Mouse (Mus musculus): ENCODE data around the gene Gng8. TPM values are rescaled to one million over a fixed set of nuclear protein-coding genes. Genes with fewer than 3 reads are reported as not detected.
A peak's percentile ranks its signal among the peaks of the same experiment; 100 is the strongest.

The Gng8 gene
- polyA plus RNA-seq, 2 experiments: 17.8 to 63.3 TPM

DNA sequence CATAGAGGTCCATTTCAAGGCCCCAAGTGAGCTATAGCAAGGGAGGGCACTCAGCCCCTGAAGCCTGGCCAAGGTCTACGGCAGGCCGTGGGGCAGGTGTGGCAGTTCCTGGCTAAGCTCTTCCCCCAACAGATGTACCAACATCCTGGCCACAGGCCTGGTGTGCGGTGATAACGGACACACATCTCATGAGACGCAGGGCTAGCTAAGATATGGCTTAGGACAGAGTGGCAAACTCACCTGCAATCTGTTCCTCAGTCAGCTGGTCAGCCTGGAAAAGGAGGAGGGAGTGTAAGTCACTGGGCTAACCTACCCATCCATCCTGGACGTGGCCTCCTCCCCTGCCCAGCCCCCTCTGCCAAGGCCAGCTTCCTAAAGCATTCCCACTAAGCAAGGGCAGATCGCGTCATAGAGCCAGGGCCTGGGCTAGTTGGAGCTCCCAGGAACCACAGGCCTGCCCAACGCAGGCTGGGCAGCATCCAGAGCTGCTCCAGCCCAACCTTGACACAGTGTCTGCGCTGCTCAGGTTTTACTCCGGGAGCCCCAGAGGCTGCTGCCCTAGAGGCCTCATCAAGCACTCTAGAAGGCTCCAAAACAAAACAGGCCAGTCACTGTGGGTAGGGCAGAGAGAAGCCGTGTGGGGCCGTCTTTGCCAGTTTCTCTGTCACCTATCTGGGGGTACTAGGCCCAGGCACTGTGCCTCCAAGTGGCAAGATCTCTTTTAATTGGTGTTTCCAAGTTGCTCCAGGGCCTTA lies 28.0 kb downstream of the Gng8 start:
- Histone ChIP-seq H3K36me3 (ENCODE audit: control insufficient read depth, insufficient read depth, low read length) (peaks cover 56% of the 10 kb centered on the region), H3K9ac (ENCODE audit: low read depth, low read length, severe bottlenecking) (peak overlapping the region; percentile 38; the same call in 1 of the 2 replicates), H3K27ac (replicated peaks; ENCODE audit: low read depth, low read length) (0 out of 2 replicates have a peak overlapping the region, but pooled peaks have one; percentile 5), H3K4me3 (replicated peaks; ENCODE audit: low read length) (no peak overlapping the region), H3K4me1 (ENCODE audit: control insufficient read depth, insufficient read depth, low read length) (peaks cover 32% of the 10 kb centered on the region), H3K27me3 (ENCODE audit: control insufficient read depth, insufficient read depth, low read length) (no peaks in the 10 kb centered on the region), H3K4me2 (replicated peaks; ENCODE audit: low read depth, low read length, severe bottlenecking) (no peak overlapping the region), H3K9me3 (ENCODE audit: control insufficient read depth, low read length) (no peaks in the 10 kb centered on the region)
- DNase-seq (ENCODE audit: low spot score) (no peak), ATAC-seq (ENCODE audit: low FRiP score, low read depth) (no peak)
- TF ChIP-seq POLR2A (IDR thresholded peaks at IDR 0.05; ENCODE audit: borderline replicate concordance, extremely low read depth, insufficient read depth, insufficient read length): no peak
- 77% methylated on average over 13 of the region's 13 CpGs for whole genome bisulfite sequencing

DNA sequence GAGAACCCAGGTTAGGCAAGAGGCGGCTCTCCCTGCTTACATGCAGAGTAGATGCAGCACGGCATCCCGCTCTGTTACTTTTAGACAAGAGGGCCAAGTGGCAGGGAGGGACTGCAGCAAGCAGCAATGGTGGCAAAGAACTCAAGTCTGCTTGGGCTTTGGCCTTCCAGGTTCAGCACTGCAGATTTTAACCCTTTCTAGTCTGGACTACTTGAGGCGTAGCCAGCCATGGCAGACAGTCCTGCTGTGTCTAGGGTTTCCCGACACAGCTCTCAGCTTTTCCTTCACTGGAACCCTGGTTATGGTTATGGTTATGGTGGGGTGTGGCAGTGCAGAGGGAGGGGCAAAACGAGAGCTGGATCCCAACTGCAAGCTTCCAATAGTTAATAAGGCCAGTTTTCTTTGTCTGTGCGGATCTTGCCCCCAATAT lies 28.6 kb downstream of the Gng8 start:
- Histone ChIP-seq H3K27me3 (ENCODE audit: control insufficient read depth, insufficient read depth, low read length) (no peaks in the 10 kb centered on the region), H3K4me2 (replicated peaks; ENCODE audit: low read depth, low read length, severe bottlenecking) (no peak overlapping the region), H3K36me3 (ENCODE audit: control insufficient read depth, insufficient read depth, low read length) (peaks cover 50% of the 10 kb centered on the region), H3K4me1 (ENCODE audit: control insufficient read depth, insufficient read depth, low read length) (peaks cover 32% of the 10 kb centered on the region), H3K9me3 (ENCODE audit: control insufficient read depth, low read length) (no peaks in the 10 kb centered on the region), H3K27ac (replicated peaks; ENCODE audit: low read depth, low read length) (no peak overlapping the region), H3K9ac (ENCODE audit: low read depth, low read length, severe bottlenecking) (peak overlapping the region; percentile 38; the same call in 1 of the 2 replicates), H3K4me3 (replicated peaks; ENCODE audit: low read length) (no peak overlapping the region)
- WGBS: 80% methylated on average over 7 of the region's 7 CpGs
- DNase-seq (ENCODE audit: low spot score) (no peak), ATAC-seq (ENCODE audit: low FRiP score, low read depth) (no peak)
- TF ChIP-seq POLR2A (IDR thresholded peaks at IDR 0.05; ENCODE audit: borderline replicate concordance, extremely low read depth, insufficient read depth, insufficient read length): no peak

DNA sequence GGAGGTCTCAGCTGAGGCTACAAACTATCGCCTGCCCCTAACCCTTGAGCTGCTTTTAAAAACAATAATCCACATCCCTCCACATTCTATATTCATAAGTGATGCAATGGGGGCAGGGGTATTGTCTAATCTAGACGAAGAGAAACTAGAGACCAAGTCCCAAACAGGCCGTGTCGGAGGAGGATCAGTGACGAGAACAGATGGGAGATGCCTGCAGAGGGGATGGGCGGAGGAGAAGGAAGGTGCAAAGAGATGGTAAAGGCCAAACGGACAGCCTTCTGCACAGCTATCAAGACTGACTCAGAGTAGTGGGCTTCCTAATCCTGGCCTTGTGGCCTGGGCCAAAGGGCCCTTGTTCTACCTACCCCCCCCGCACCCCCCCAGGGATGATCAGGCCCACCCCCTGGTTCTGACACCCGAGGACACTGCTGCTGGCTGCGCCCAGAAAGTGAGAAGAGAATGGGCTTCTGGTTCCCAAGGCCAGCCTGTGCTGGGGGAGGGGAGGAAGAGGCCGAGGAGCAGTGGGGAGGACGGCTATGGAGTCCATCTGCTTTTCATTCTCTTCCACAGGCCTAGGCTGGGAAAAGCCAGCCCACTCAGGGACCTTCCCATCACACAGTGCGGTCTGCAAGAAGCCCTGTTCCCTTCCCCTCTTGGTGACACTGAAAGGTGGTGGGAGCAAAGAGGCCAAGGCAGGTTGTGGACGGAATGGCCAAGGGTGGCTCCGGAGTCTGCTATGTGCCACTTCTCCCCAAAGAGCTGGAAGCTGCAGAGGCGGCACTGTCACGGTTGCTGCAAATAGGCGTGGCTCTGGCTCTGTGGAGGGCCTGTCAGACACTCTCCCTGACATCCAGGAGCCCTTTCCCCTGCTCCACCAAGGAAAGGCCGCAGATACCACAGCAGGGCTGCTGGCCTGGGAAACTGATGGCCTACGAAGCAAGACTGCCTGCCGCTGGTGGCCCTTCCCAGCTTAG lies 29.5 kb downstream of the Gng8 start:
- no peak for TF ChIP-seq POLR2A (IDR thresholded peaks at IDR 0.05; ENCODE audit: borderline replicate concordance, extremely low read depth, insufficient read depth, insufficient read length)
- Histone ChIP-seq H3K4me1 (ENCODE audit: control insufficient read depth, insufficient read depth, low read length) (peaks cover 32% of the 10 kb centered on the region), H3K9ac (ENCODE audit: low read depth, low read length, severe bottlenecking) (peak overlapping the region; percentile 84), H3K9me3 (ENCODE audit: control insufficient read depth, low read length) (no peaks in the 10 kb centered on the region), H3K27me3 (ENCODE audit: control insufficient read depth, insufficient read depth, low read length) (no peaks in the 10 kb centered on the region), H3K4me2 (replicated peaks; ENCODE audit: low read depth, low read length, severe bottlenecking) (peak overlapping the region; percentile 88), H3K4me3 (replicated peaks; ENCODE audit: low read length) (peak overlapping the region; percentile 99), H3K36me3 (ENCODE audit: control insufficient read depth, insufficient read depth, low read length) (peaks cover 41% of the 10 kb centered on the region), H3K27ac (replicated peaks; ENCODE audit: low read depth, low read length) (peak overlapping the region; percentile 71)
- DNase-seq (ENCODE audit: low spot score) (no peak), ATAC-seq (ENCODE audit: low FRiP score, low read depth) (no peak)
- 42% methylated on average over 21 of the region's 21 CpGs for WGBS

DNA sequence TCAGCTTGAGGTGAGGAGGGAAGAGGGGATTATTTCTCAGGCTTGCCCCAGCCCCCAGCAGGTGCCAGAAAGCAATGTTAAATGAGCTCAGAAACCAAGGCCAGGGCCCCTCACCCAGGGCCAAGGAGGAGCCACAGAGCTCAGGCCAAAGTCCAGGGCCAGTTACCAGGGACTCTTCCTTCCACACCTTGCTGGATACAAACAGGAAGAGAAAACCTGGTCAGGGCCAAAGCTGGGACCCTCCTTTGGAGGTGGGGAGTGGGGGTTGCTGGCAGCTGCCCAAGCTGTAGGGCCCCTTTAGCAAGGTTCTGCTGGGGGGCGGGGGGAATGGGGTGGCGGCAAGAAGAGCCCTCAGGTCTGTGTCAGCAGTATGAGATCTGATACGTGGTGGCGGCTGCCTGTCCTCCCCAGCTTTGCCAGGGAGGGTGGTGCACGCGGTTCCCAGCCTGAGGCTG lies 30.3 kb downstream of the Gng8 start:
- H3K27me3 ChIP-seq (ENCODE audit: control insufficient read depth, insufficient read depth, low read length): no peaks in the 10 kb centered on the region
- no peak for DNase-seq (ENCODE audit: low spot score)
- H3K27ac ChIP-seq (replicated peaks; ENCODE audit: low read depth, low read length): peak overlapping the region; percentile 71
- peak overlapping the region; percentile 99 for H3K4me3 ChIP-seq (replicated peaks; ENCODE audit: low read length)
- peak overlapping the region; percentile 88 for H3K4me2 ChIP-seq (replicated peaks; ENCODE audit: low read depth, low read length, severe bottlenecking)
- WGBS: 36% methylated on average over 6 of the region's 6 CpGs
- H3K9me3 ChIP-seq (ENCODE audit: control insufficient read depth, low read length): no peaks in the 10 kb centered on the region
- no peak for ATAC-seq (ENCODE audit: low FRiP score, low read depth)
- no peak for TF ChIP-seq POLR2A (IDR thresholded peaks at IDR 0.05; ENCODE audit: borderline replicate concordance, extremely low read depth, insufficient read depth, insufficient read length)
- peaks cover 33% of the 10 kb centered on the region for H3K36me3 ChIP-seq (ENCODE audit: control insufficient read depth, insufficient read depth, low read length)
- H3K4me1 ChIP-seq (ENCODE audit: control insufficient read depth, insufficient read depth, low read length): peaks cover 32% of the 10 kb centered on the region
- H3K9ac ChIP-seq (ENCODE audit: low read depth, low read length, severe bottlenecking): peak overlapping the region; percentile 84

DNA sequence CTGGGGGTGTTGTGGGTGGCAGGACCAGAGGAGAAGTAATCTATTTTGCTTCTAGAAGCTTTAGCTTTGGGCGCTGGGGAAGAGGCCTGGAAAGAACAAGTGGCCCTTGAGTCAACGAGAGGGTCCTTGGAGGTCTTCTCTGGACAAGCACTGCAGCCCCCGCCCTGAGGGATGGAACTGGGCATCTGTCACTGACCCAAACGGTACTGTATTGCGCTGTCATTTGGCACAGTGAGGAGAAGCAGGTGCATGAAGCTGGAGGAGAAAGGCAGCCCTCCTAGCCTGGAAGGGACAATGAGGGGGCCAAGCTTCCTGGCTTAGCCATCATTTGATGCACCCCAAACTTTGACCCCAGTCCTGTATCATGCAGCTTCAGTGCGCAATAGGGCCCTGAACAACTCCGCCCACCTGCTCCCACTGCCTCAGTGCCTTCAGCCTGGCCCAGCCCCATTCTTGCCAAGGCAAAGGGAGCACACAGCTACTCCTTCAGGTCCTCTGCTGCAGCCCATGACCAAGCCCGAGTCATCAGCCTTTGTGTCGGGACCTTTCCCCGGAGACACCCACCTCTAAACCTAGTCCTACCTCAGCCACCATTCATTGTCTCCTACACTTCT lies 30.9 kb downstream of the Gng8 start:
- no peak for DNase-seq (ENCODE audit: low spot score)
- peak overlapping the region; percentile 99 for H3K27ac ChIP-seq (replicated peaks; ENCODE audit: low read depth, low read length)
- WGBS: 60% methylated on average over 10 of the region's 10 CpGs
- peak overlapping the region; percentile 88 for H3K4me2 ChIP-seq (replicated peaks; ENCODE audit: low read depth, low read length, severe bottlenecking)
- H3K9ac ChIP-seq (ENCODE audit: low read depth, low read length, severe bottlenecking): peak overlapping the region; percentile 84
- no peak for ATAC-seq (ENCODE audit: low FRiP score, low read depth)
- no peaks in the 10 kb centered on the region for H3K27me3 ChIP-seq (ENCODE audit: control insufficient read depth, insufficient read depth, low read length)
- peaks cover 32% of the 10 kb centered on the region for H3K4me1 ChIP-seq (ENCODE audit: control insufficient read depth, insufficient read depth, low read length)
- no peak for TF ChIP-seq POLR2A (IDR thresholded peaks at IDR 0.05; ENCODE audit: borderline replicate concordance, extremely low read depth, insufficient read depth, insufficient read length)
- H3K9me3 ChIP-seq (ENCODE audit: control insufficient read depth, low read length): no peaks in the 10 kb centered on the region
- peaks cover 27% of the 10 kb centered on the region for H3K36me3 ChIP-seq (ENCODE audit: control insufficient read depth, insufficient read depth, low read length)
- H3K4me3 ChIP-seq (replicated peaks; ENCODE audit: low read length): peak overlapping the region; percentile 99
